Mouse (Mus musculus) CD8-positive naive resting alpha-beta T cell, adult 2 months (primary cell): Measurements from ENCODE around the gene Rbmx2.

Source experiments
- DNase-seq, 2 experiments: peaks; one replicate each; pipeline ENCODE4 v3.0.0; 2022; ENCODE audit warnings: low read depth in 2 of 2, low spot score in 2 of 2

Rbmx2 gene

DNA sequence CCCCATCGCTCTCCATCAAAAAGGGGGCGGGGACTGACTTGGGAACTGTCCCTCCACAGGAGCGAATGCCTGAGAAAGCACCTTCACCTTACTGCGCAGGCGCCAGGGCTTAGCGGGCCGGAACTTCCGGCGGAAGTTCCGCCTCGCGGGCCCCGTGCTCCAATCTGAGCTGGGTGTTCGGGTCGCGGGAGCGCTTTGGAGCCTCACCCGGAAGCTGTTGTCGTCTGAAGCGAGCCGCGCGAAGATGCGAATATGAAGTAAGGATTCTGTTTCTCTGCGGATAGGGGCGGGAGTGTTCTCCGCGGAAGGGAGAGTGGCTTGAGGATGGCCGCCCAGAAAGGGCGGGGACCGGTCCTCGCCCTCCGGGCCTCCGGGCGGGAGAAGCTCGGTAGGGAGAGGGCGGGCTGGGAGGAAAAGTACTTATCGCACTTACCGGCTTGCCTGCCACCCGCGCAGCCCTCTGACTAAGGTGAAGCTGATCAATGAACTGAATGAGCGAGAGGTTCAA lies at the start of gene Rbmx2:
Rbmx2 (plus strand) TSS at position 141 of the 508 bp plus-strand sequence.
- DNase-seq: peak; percentile 80 to 82

DNA sequence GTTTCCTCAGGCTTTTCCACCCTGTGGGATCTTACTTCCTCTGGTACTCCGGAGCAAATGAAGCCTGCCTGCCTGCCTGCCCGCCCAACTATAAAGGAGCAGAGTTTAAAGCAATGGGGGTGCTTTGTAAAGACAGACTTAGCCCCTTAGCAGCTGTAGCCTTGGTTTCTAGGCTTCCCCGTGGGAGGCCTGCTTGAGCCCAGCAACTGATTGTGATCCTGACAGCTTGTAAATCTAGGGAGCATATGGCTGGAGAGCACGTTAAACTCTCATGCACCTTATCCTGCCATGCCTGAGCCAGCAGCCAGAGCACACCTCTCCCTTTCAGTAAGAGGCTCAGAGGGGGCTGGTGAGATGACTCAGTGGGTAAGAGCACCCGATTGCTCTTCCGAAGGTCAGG lies 28.0 kb upstream of the Rbmx2 start:
- DNase-seq: no peak

DNA sequence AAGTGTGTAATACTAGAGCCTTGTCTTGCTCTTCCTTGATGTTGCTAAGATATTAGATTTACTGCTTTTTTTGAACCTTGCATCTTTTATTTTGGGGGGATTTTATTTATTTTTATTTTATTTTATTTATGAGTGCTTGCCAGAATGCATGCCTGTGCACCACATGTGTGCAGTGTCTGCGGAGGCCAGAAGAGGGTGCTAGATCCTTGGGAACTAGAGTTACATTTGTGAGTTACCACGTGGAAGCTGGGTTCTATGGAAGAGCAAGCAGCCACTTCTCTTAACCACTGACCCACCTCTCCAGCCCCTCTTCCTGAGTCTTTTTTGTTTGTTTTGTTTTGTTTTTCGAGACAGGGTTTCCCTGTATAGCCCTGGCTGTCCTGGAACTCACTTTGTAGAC lies 25.2 kb upstream of the Rbmx2 start:
- no peak for DNase-seq

DNA sequence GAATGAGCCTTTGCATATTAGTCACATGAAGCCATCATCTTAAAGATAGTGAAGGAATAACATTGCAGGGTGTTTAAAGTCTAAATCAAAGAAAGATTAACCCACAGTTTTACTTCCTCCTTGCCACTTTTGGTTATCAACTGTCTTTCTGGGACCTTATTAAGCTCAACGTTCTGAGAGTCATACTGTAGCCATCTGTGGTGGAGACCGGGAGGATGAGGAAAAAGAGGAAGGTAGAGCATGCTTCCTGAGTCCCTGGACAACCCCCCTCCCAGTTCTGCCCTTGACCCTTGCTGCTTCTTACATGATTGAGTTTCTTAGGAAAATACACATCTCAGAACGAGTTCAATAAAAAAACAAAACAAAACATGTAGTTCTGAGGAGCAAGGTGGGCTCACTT lies 23.1 kb upstream of the Rbmx2 start:
- DNase-seq: no peak

DNA sequence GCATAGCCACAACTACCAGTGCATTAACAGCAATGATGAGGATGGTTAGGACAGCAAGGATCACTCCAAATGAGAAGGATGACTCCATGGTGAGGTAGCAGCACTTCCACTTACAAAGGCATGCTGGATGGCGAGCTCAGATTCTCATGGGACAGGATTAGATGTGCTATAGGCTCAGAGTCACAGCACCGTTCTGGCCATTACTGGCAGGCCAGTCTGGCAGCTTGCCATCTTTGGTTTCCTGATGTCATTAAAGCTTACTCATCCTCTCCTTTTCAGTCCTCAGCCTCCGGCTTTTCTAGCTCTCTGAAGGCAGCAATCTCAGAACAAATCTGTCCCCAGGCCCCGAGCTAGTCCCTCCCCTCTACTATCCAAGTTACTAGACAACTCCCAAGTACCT lies 20.6 kb upstream of the Rbmx2 start, which contains the start of gene Gpr119:
Gpr119 (minus strand) TSS at position 308 of the 400 bp plus-strand sequence.
- no peak for DNase-seq

DNA sequence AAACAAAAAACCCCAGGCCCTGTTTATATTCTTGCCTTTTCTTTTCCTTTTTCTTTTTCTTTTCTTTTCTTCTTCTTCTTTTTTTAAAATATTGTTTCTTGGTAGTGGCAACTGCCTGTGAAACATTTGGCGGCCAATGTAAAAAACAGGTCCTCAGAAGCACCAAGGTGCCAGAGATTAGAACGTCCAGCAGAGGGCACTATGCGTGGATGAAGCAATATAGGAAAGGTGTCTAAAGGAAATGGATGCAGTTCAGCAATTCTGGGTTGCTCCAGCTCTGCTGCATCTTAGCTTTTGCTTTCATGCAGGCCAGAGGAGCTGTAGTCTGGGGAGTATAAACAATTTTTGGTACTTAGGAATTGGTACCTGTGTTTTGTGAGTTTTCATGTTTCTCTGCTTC lies 11.4 kb upstream of the Rbmx2 start:
- peak; percentile 25 to 61 for DNase-seq

DNA sequence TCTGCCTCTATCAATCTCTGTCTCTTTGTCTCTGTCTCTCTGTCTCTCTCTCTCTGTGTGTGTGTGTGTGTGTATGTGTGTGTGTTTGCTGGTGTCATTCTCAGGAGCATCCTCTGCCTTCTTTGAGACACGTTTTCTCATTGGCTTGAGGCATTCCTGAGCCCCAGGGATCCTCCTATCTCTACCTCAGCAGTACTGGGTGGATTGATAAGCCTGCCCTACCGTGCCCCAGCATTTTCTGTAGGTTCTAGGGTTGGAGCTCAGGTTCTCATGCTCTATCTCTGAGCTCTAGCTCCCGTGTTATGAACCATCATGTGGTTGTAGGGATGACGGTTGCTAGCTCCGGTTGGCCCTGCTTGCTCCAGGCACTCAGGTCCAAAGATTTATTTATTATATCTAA lies 10.9 kb upstream of the Rbmx2 start:
- no peak for DNase-seq

DNA sequence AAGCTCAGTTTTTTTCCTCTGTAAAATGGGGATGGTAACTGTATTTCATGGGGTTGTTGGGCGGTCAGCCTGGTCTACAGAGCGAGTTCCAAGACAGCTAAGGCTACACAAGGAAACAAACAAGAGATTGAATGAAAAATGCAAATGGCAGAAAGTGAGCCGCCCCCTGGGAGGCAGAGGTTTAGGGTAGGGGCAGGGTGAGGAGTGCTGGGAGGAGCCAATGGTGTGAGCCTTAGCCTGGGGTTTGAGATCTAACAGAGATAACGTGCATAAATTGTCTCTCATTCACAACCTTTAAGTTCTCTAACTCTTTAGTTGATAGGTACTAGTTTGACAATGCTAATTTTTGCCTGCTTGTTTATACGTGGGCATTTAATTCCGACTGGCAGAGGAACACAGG lies 344 bp upstream of the Rbmx2 start:
- no peak for DNase-seq

DNA sequence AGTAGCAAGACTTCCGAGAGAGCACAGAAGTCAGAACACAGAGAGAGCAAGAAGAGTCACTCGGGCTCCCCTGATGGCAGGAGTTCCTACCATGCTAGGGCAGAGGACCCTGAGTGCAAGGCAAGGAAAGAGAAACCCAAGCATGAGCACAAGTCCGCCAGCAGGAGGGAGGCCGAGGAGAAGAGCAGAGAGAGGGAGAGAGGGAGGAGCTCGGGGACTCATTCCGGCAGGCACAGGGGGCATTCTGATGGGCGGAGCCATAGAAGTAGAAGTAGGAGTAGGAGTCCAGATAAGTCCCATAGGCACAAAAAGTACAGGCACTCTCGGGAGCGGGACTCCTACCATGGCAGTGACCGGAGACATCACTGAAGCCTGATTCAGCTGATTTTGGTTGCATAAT lies 14.9 kb downstream of the Rbmx2 start:
- no peak for DNase-seq

DNA sequence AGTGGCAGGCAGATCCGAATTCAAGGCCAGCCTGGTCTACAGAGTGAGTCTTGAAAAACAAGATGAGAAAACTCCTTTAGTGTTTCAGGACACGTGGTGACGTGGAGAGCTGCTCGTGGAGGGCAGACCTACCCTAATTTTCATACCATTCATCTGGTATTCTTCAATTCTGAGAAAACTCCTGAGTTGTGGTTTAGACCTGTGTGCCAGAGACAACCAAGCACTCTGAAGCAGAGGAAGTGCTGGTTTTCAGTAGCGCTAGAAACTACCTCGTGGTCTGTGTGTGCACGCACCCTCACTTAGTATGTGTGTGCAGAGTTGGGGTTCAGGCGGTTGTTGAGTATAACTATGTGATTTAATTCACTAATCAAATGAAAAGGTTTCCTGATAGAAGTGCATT lies 18.0 kb downstream of the Rbmx2 start:
- peak in 1 of 2 experiments; percentile 18 for DNase-seq

DNA sequence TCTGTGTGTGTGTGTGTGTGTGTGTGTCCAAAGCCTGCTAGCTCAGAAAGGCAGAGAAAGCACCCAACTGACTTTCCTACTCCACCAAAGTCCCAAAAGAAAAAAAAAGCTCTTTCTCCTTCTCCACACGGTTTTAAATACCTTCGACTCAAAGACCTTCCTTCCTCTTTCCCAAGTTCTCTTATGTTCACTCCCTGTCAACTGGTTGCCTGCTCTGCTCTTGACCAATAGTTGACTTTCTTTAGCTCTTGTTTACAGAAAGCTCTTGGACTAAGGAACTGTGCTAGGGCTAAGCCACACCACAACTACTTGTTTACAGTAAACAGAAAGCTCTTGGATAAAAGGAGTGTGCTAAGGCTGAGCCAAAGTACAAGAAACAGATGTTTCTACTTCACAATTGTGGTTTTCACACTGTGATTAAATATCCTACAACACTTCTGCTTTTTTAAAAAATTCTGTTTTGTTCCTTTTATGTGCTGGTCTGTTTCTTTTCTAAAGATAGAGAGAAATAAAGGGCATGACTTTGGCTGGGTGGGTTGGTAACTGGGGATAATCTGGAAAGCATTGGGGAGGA lies 60.0 kb downstream of the Rbmx2 start:
- no peak for DNase-seq
